23 mouse cellular contexts compared by ENCODE assay signal in the genomic region with DNA sequence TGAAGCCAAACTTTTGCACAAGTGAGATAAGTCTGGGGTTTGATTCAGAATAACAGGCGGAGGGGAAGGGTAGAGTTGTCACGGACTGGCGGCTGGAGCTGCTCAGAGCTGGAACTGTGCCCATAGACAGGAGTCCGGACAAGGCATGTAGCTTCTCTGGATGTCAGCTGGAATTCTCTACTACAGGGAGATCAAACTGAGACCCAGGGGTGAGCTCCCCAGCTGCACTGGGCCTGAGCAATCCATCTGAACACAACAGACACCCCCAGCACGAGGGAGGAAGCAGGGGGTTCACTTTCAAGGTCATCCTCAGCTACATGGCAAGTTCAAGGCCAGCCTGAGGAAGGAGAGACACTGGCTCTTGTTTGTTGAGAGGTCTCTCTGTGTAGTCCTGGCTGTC. TPM values are rescaled to one million over a fixed set of nuclear protein-coding genes. Genes with fewer than 3 reads are reported as not detected.
DNase-seq lines count a peak whose midpoint lies in the region; ATAC-seq and TF ChIP-seq lines count a peak whose summit lies in the region.
"Had no signal": no experiment of that assay in that cellular context is flagged by ENCODE, and none has a peak within 500 bp of the region (broad histone marks: within the 10 kb centered on the region; RNA-seq: fewer than 3 reads in every experiment).

No protein-coding gene starts in this region.

- TF ChIP-seq CTCF in heart, adult 2 months (IDR thresholded peaks at IDR 0.05): no peak

- 26% methylated on average over 5 of the region's 5 CpGs for WGBS in heart, embryonic 13.5 days
- WGBS in heart, adult 2 months: 31% methylated on average over 5 of the region's 5 CpGs

- no peak for TF ChIP-seq EP300 in heart, adult 2 months (IDR thresholded peaks at IDR 0.05; ENCODE audit: insufficient read depth, low read depth, low read length)

- no peak overlapping the region for H3K4me2 ChIP-seq in heart, embryonic 13.5 days
- H3K4me2 ChIP-seq: embryonic facial prominence, embryonic 13.5 days; forebrain, embryonic 15.5 days; limb, embryonic 15.5 days; liver, embryonic 15.5 days; midbrain, embryonic 13.5 days had no signal

- H3K9me3 ChIP-seq in heart, embryonic 13.5 days: no peaks in the 10 kb centered on the region
- H3K9me3 ChIP-seq: embryonic facial prominence, embryonic 13.5 days; forebrain, embryonic 15.5 days; limb, embryonic 15.5 days; liver, embryonic 15.5 days; midbrain, embryonic 13.5 days had no signal

- peaks cover 40% of the 10 kb centered on the region for H3K36me3 ChIP-seq in heart, embryonic 13.5 days
- H3K36me3 ChIP-seq in heart, adult 2 months (ENCODE audit: control insufficient read depth, insufficient read depth, low read length): peaks cover 3% of the 10 kb centered on the region; the same call in 1 of the 2 replicates
- H3K36me3 ChIP-seq: forebrain, embryonic 15.5 days had no signal

- no peak overlapping the region for H3K9ac ChIP-seq in heart, embryonic 13.5 days
- H3K9ac ChIP-seq in heart, adult 2 months (ENCODE audit: low read depth, low read length): no peak overlapping the region
- H3K9ac ChIP-seq: embryonic facial prominence, embryonic 13.5 days; forebrain, embryonic 15.5 days; limb, embryonic 15.5 days; liver, embryonic 15.5 days; midbrain, embryonic 13.5 days had no signal

- H3K4me1 ChIP-seq in heart, embryonic 13.5 days: peaks cover 23% of the 10 kb centered on the region
- H3K4me1 ChIP-seq in heart, adult 2 months (ENCODE audit: control insufficient read depth, insufficient read depth, low read length): no peaks in the 10 kb centered on the region; the same call in 1 of the 2 replicates
- H3K4me1 ChIP-seq: embryonic facial prominence, embryonic 13.5 days; limb, embryonic 15.5 days had no signal

- no peak overlapping the region for H3K4me3 ChIP-seq in heart, embryonic 13.5 days
- H3K4me3 ChIP-seq in heart, adult 2 months: no peak overlapping the region
- H3K4me3 ChIP-seq: embryonic facial prominence, embryonic 13.5 days; forebrain, embryonic 15.5 days; layer of hippocampus, adult 2 months; limb, embryonic 15.5 days; liver, embryonic 15.5 days; midbrain, embryonic 13.5 days; myocyte had no signal

- peak overlapping the region; percentile 76 for H3K27ac ChIP-seq in heart, embryonic 13.5 days (replicated peaks)
- H3K27ac ChIP-seq in heart, adult 2 months: no peak overlapping the region
- H3K27ac ChIP-seq: embryonic facial prominence, embryonic 13.5 days; forebrain, embryonic 15.5 days; limb, embryonic 15.5 days; liver, embryonic 15.5 days; midbrain, embryonic 13.5 days had no signal

- peak; percentile 10 to 34 for DNase-seq in adrenal gland, postnatal 36 days
- DNase-seq in adrenal gland, adult 8-10 months: no peak
- no peak for DNase-seq in heart, adult 2 months
- DNase-seq in kidney, postnatal 10 days: peak; percentile 39
- no peak for DNase-seq in kidney, adult 8-10 months
- no peak for DNase-seq in left cerebral cortex, adult 9 months (ENCODE audit: low spot score in 2 of 2)
- DNase-seq: cerebellum, adult 9-10 months; gastrocnemius, postnatal 25 days; kidney, postnatal 14 days; layer of hippocampus, postnatal 36 days; spleen, adult 18-20 months; thymus, postnatal 36 days had no signal

- H3K27me3 ChIP-seq in heart, embryonic 13.5 days (replicated peaks): no peaks in the 10 kb centered on the region
- H3K27me3 ChIP-seq in heart, adult 2 months (ENCODE audit: control insufficient read depth, insufficient read depth, low read length): no peaks in the 10 kb centered on the region
- H3K27me3 ChIP-seq: CH12.LX; embryonic facial prominence, embryonic 13.5 days; forebrain, embryonic 15.5 days; limb, embryonic 15.5 days; liver, embryonic 15.5 days; midbrain, embryonic 13.5 days had no signal

- intact Hi-C loops in heart, adult 2 months (cut with DNase I): no loop called here

- TF ChIP-seq POLR2A in heart, adult 2 months (IDR thresholded peaks at IDR 0.05; ENCODE audit: insufficient read depth, low read depth, low read length): no peak

- no peak for ATAC-seq in heart, embryonic 13.5 days (ENCODE audit: extremely low read depth, insufficient number of reproducible peaks, low FRiP score, low TSS enrichment)
- ATAC-seq: forebrain, embryonic 15.5 days; lung, postnatal 0 days; midbrain, embryonic 13.5 days had no signal

- no peaks in the 10 kb centered on the region for H3K79me2 ChIP-seq in heart, adult 2 months (replicated peaks; ENCODE audit: control insufficient read depth, insufficient read depth, low read length)

RNA-seq across cellular contexts. Expression of a gene that starts 13.5 kb away (rescaled TPM):
- total RNA-seq in adrenal gland, postnatal 36 days (2021): 10 to 100 TPM; 27.6 to 29.2 TPM
- total RNA-seq in adrenal gland, adult 8-10 months (2022): 10 to 100 TPM; 34.1 to 72.0 (median 50.7) TPM
- 33.4 and 33.9 TPM in 2 replicates for polyA plus RNA-seq in heart, embryonic 13.5 days (2015; fragmentation: Nextera tagmentation; extraction: Ambion mirVana)
- 10 to 100 TPM; 21.2 to 21.7 TPM for total RNA-seq in heart, adult 2 months (2021)
- polyA plus RNA-seq in heart, adult 2 months (2012; rRNA removed): 21.3 and 26.5 TPM in 2 replicates

RNA-seq across cellular contexts. Expression of a gene that starts 46.9 kb away (rescaled TPM):
- 10 to 100 TPM; 40.5 to 46.5 TPM for total RNA-seq in adrenal gland, postnatal 36 days (2021)
- total RNA-seq in adrenal gland, adult 8-10 months (2022): 10 to 100 TPM; 40.3 to 52.3 (median 41.8) TPM
- polyA plus RNA-seq in heart, embryonic 13.5 days (2015; fragmentation: Nextera tagmentation; extraction: Ambion mirVana): 26.4 and 29.7 TPM in 2 replicates
- 10 to 100 TPM; 43.0 to 54.7 TPM for total RNA-seq in heart, adult 2 months (2021)
- 27.9 and 50.2 TPM in 2 replicates for polyA plus RNA-seq in heart, adult 2 months (2012; rRNA removed)

RNA-seq across cellular contexts. Expression of a gene that starts 46.9 kb away (rescaled TPM):
- total RNA-seq in adrenal gland, postnatal 36 days (2021): 10 to 100 TPM; 65.3 to 68.8 TPM
- 10 to 100 TPM; 42.2 to 64.1 (median 53.1) TPM for total RNA-seq in adrenal gland, adult 8-10 months (2022)
- 43.0 and 45.7 TPM in 2 replicates for polyA plus RNA-seq in heart, embryonic 13.5 days (2015; fragmentation: Nextera tagmentation; extraction: Ambion mirVana)
- 10 to 100 TPM; 42.0 to 45.0 TPM for total RNA-seq in heart, adult 2 months (2021)
- polyA plus RNA-seq in heart, adult 2 months (2012; rRNA removed): 14.9 and 27.5 TPM in 2 replicates

RNA-seq across cellular contexts. Expression of a gene that starts 56.2 kb away (rescaled TPM):
- total RNA-seq in adrenal gland, postnatal 36 days (2021): 10 to 100 TPM in 1 of 2 experiments, 1 to 10 TPM in 1; 8.3 to 10.2 TPM
- 1 to 10 TPM; 4.3 to 8.7 (median 7.9) TPM for total RNA-seq in adrenal gland, adult 8-10 months (2022)
- 4.0 TPM in 2 replicates for polyA plus RNA-seq in heart, embryonic 13.5 days (2015; fragmentation: Nextera tagmentation; extraction: Ambion mirVana)
- 1 to 10 TPM; 7.7 to 10.0 TPM for total RNA-seq in heart, adult 2 months (2021)
- 5.2 and 6.3 TPM in 2 replicates for polyA plus RNA-seq in heart, adult 2 months (2012; rRNA removed)
- total RNA-seq: MEL had no signal

Comparison
In these comparisons a context has a peak if more than half of its experiments do, and no peak if none do; other contexts are left out.
1. DNase-seq: peak in adrenal gland, postnatal 36 days (2 of 2) and kidney, postnatal 10 days (single experiment); none in adrenal gland, adult 8-10 months (single experiment), heart, adult 2 months (0 of 2), kidney, adult 8-10 months (0 of 2) and left cerebral cortex, adult 9 months (0 of 2).